Mouse (Mus musculus) heart, embryonic 12.5 days (tissue): ENCODE results near the gene Cck. TPM values are rescaled to one million over a fixed set of nuclear protein-coding genes. Genes with fewer than 3 reads are reported as not detected.

Experiments used
- ATAC-seq: fragments of 200-750 bp; cut with Nextera tagmentation; 2 replicates; pipeline ENCODE4 v1.8.0; 2017; ENCODE audit warnings: moderate TSS enrichment, moderate library complexity; ENCODE audit not compliant: insufficient number of reproducible peaks, low FRiP score
- H3K27ac ChIP-seq: fragments of 300-500 bp; sonication (generic); 2 replicates; pipeline ENCODE4 v1.5.1; 2016; ENCODE audit warnings: mild to moderate bottlenecking, moderate library complexity; ENCODE audit not compliant: poor library complexity, severe bottlenecking
- H3K27me3 ChIP-seq: fragments of 300-500 bp; sonication (generic); replicated peaks from 2 replicates; pipeline ENCODE4 v1.6.1; 2016; ENCODE audit warnings: mild to moderate bottlenecking, moderate library complexity
- H3K36me3 ChIP-seq: fragments of 300-500 bp; sonication (generic); 2 replicates; pipeline ENCODE4 v1.6.1; 2016; ENCODE audit warnings: mild to moderate bottlenecking, moderate library complexity
- H3K4me1 ChIP-seq: fragments of 300-500 bp; sonication (generic); replicated peaks from 2 replicates; pipeline ENCODE4 v1.6.1; 2016; ENCODE audit warnings: mild to moderate bottlenecking
- H3K4me2 ChIP-seq: fragments of 300-500 bp; sonication (generic); 2 replicates; pipeline ENCODE4 v1.6.1; 2016; ENCODE audit warnings: mild to moderate bottlenecking, moderate library complexity
- H3K4me3 ChIP-seq: fragments of 300-500 bp; sonication (generic); 2 replicates; pipeline ENCODE4 v1.5.1; 2016; ENCODE audit warnings: mild to moderate bottlenecking
- H3K9ac ChIP-seq: fragments of 300-500 bp; sonication (generic); 2 replicates; pipeline ENCODE4 v1.6.1; 2016; ENCODE audit warnings: mild to moderate bottlenecking, moderate library complexity
- H3K9me3 ChIP-seq: fragments of 300-500 bp; sonication (generic); replicated peaks from 2 replicates; pipeline ENCODE4 v1.6.1; 2016; ENCODE audit warnings: mild to moderate bottlenecking, moderate library complexity
- WGBS: fragments of 180-500 bp; shearing (Covaris S2); methylation state at CpG from one replicate; pipeline ENCODE4 v1.1.7; 2016; 5-methylcytosine and 5-hydroxymethylcytosine counted together
- polyA plus RNA-seq: library from polyadenylated mRNA; unstranded; fragments of >200 nt; fragmentation: Nextera tagmentation; extraction: Ambion mirVana; gene quantifications from 2 replicates; pipeline ENCODE4 v1.2.1, GENCODE M21; 2016

Cck gene
- polyA plus RNA-seq, result 0.58 and 1.1 TPM in 2 replicates

DNA sequence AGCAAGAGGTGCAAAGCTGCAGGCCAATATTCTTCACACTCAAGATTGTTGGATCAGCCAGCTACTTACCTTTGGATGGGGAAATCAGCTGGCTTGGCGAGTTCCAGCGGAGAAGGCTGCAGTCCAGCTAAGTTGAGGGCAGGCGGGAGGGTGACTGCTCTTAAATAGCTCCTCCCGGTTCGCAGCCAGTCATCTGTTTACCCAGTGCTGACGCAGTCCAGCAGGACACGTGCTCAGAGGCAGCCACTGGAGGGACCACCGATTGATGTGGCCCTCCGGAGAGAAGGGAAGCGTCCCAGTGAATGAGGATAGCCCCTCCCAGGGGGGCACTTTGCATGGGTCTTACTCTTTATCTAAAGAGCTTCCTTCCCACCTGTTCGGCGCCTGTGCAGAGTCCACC lies at the start of gene Cck:
Gene Cck (minus strand): TSS at position 166 of the 400 bp plus-strand sequence.
- H3K4me3 ChIP-seq, result peak within 1 kb of the TSS; percentile 35
- H3K9me3 ChIP-seq, result no peaks in the 10 kb centered on the region
- peak within 1 kb of the TSS; percentile 70 for H3K4me2 ChIP-seq
- peak within 1 kb of the TSS; percentile 5 for H3K9ac ChIP-seq
- peaks cover 79% of the 10 kb centered on the region for H3K27me3 ChIP-seq
- 2% methylated on average over 12 of the region's 12 CpGs for WGBS
- H3K36me3 ChIP-seq, result no peaks in the 10 kb centered on the region
- H3K27ac ChIP-seq, result no peak within 1 kb of the TSS
- peak; percentile 33 for ATAC-seq
- H3K4me1 ChIP-seq, result peaks cover 18% of the 10 kb centered on the region

- no peak for ATAC-seq
- no peaks in the 10 kb centered on the region for H3K36me3 ChIP-seq
- H3K27me3 ChIP-seq, result no peaks in the 10 kb centered on the region
- H3K27ac ChIP-seq, result no peak overlapping the region
- H3K9ac ChIP-seq, result no peak overlapping the region
- H3K4me2 ChIP-seq, result no peak overlapping the region
- H3K4me1 ChIP-seq, result no peaks in the 10 kb centered on the region
- H3K9me3 ChIP-seq, result peaks cover 6% of the 10 kb centered on the region
- no peak overlapping the region for H3K4me3 ChIP-seq
Observed at GRCm38 (mm10) chr9:121541530-121541929, 46.0 kb upstream of the Cck start.

- 86% methylated on average over 9 of the region's 9 CpGs for WGBS
- Histone ChIP-seq H3K4me2 (no peak overlapping the region), H3K9me3 (peaks cover 15% of the 10 kb centered on the region), H3K4me3 (no peak overlapping the region), H3K36me3 (no peaks in the 10 kb centered on the region), H3K27ac (no peak overlapping the region), H3K9ac (no peak overlapping the region), H3K27me3 (no peaks in the 10 kb centered on the region), H3K4me1 (no peaks in the 10 kb centered on the region)
- no peak for ATAC-seq
Observed at GRCm38 (mm10) chr9:121532626-121533025, 37.1 kb upstream of the Cck start.

DNA sequence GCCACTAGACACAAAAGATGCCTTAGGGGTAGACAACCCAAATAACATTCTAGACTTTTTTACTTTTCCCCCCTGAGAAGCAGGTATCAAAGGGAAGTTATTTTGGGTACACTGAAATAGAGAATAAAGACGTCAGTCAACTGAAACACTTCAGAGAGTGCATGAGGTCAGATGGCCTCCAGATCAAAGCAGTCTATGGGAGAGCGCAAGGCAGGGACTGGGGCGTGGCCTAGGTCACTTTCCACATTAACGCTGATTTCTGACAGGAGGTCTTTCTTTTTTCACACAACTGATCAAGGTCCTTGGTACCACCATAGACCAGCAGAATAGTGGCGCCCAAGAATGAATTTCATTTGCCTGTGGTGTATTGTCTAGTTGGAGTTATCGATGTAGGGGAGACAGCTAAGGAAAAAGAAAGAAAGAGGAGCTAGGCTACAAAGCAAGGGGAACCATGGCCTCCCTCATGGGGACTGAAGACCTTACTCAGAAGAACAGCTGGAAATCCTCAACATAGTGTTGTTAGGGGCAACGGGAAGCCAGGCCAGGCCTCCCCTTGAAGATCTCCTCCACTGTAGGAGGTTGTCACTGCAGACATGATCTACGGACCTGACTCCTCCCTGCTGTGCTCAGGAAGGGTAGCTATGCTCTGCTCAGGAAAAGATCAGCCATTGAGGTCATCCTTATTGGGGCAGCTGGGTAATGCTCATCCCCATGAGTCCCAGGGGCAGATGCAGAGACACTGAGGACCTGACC lies 33.3 kb upstream of the Cck start:
- Histone ChIP-seq H3K36me3 (no peaks in the 10 kb centered on the region), H3K4me3 (no peak overlapping the region), H3K4me2 (no peak overlapping the region), H3K9ac (no peak overlapping the region), H3K4me1 (no peaks in the 10 kb centered on the region), H3K9me3 (peaks cover 20% of the 10 kb centered on the region), H3K27ac (no peak overlapping the region), H3K27me3 (no peaks in the 10 kb centered on the region)
- 56% methylated on average over 8 of the region's 8 CpGs for WGBS
- ATAC-seq, result no peak

- Histone ChIP-seq H3K27ac (no peak overlapping the region), H3K27me3 (no peaks in the 10 kb centered on the region), H3K4me3 (no peak overlapping the region), H3K36me3 (no peaks in the 10 kb centered on the region), H3K9me3 (peaks cover 20% of the 10 kb centered on the region), H3K4me1 (no peaks in the 10 kb centered on the region), H3K9ac (no peak overlapping the region), H3K4me2 (no peak overlapping the region)
- ATAC-seq, result no peak
- 75% methylated on average over 6 of the region's 6 CpGs for WGBS
Observed at GRCm38 (mm10) chr9:121526171-121526570, 30.7 kb upstream of the Cck start.

- 63% methylated on average over 5 of the region's 5 CpGs for WGBS
- no peak for ATAC-seq
- no peaks in the 10 kb centered on the region for H3K4me1 ChIP-seq
- H3K36me3 ChIP-seq, result no peaks in the 10 kb centered on the region
- no peak overlapping the region for H3K4me3 ChIP-seq
- no peaks in the 10 kb centered on the region for H3K9me3 ChIP-seq
- H3K27ac ChIP-seq, result no peak overlapping the region
- H3K27me3 ChIP-seq, result peaks cover 6% of the 10 kb centered on the region
- no peak overlapping the region for H3K4me2 ChIP-seq
- H3K9ac ChIP-seq, result no peak overlapping the region
Observed at GRCm38 (mm10) chr9:121520047-121520446, 24.6 kb upstream of the Cck start.

DNA sequence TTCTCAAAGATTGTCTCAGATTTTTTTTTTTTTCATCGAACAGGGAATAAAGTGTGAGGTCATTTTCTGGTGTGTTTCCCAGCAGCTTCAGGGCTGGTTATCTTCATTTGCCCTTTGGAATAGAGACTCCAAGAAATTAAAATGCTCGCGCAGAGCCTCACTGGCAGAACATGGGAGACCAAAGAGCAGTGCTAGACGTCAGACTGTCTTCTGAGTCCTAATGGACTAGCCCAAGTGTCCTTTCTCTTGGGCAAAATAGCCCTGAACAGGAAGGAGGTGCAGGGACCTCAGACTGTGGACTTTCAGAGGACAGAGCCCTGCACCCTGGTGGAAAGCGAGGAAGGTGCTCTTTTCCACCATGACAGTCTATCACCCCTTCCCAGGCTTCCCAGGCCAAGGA lies 19.0 kb upstream of the Cck start:
- no peaks in the 10 kb centered on the region for H3K4me1 ChIP-seq

GRCm38 (mm10) chr9:121511911-121512310 lies 16.4 kb upstream of the Cck start:
- 75% methylated on average over 4 of the region's 4 CpGs for WGBS
- Histone ChIP-seq H3K4me2 (no peak overlapping the region), H3K36me3 (no peaks in the 10 kb centered on the region), H3K4me1 (no peaks in the 10 kb centered on the region), H3K4me3 (no peak overlapping the region), H3K9ac (no peak overlapping the region), H3K27ac (no peak overlapping the region), H3K27me3 (peaks cover 7% of the 10 kb centered on the region), H3K9me3 (no peaks in the 10 kb centered on the region)
- ATAC-seq, result no peak

More for the DNA sequence above, 19.0 kb upstream of the Cck start:
- ATAC-seq, result no peak
- WGBS, result 75% methylated on average over 5 of the region's 5 CpGs
- Histone ChIP-seq H3K36me3 (no peaks in the 10 kb centered on the region), H3K4me2 (no peak overlapping the region), H3K4me3 (no peak overlapping the region), H3K27me3 (peaks cover 6% of the 10 kb centered on the region), H3K27ac (no peak overlapping the region), H3K9ac (no peak overlapping the region), H3K9me3 (no peaks in the 10 kb centered on the region)

DNA sequence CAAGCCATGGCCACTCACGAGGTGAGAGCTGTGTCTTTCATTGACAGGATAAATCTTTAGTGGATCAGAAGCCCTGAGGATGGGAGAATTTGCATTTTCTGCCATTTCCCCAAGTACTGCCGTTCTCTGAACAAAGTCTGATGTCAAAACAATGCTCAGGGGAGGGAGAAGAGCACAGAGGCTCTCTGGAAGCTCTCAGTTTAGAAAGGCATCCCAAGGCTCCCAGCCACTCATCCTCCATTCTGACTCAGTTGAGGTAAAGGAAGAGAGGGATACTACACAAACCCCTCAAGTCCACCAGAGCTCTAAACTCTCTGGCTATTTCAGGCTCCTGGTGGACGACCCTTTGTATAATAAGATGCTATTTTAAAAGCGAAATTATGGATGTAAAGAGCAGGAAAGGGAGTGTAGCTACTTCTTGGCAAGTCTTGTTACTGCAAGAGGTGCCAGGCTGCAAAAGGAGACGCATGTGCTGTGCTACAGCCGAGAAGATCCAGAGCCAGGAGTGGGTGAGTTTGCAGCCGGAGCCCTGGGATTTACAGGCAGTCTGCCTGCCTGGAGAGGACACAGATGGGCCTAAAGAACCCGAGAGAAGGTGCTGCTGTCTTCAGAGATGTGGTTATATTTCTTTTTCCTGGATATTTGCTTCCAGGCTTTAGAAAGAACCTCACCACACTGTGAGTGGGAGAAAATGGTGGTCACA lies 11.1 kb upstream of the Cck start:
- Histone ChIP-seq H3K4me1 (no peaks in the 10 kb centered on the region), H3K4me3 (no peak overlapping the region), H3K9me3 (no peaks in the 10 kb centered on the region), H3K4me2 (no peak overlapping the region), H3K9ac (no peak overlapping the region), H3K27ac (no peak overlapping the region), H3K36me3 (no peaks in the 10 kb centered on the region), H3K27me3 (peaks cover 18% of the 10 kb centered on the region; the same call in 1 of the 2 replicates)
- ATAC-seq, result no peak
- WGBS, result 61% methylated on average over 8 of the region's 8 CpGs

DNA sequence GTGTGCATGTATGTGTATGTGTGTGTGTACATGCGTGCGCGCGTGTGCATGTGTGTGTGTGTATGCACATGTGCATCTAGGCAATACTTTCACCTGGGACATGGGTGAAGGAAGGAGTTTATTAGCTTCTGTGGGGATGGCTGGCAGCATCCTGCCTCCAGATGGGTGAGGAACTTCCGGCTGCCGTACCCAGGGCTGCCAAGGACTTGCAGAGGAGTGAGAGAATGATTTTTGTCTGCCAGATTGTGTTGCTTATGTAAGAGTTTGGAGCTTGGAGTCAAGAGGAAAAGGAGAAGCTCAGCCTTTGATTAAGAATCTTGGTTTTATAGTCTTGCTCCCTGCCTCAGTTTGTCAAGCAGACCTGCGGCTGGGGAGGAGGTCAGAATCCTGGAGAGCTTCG lies 9.9 kb upstream of the Cck start:
- H3K4me1 ChIP-seq, result no peaks in the 10 kb centered on the region
- H3K4me3 ChIP-seq, result no peak overlapping the region
- no peak for ATAC-seq
- H3K27me3 ChIP-seq, result peaks cover 21% of the 10 kb centered on the region; the same call in 1 of the 2 replicates
- H3K9me3 ChIP-seq, result no peaks in the 10 kb centered on the region
- H3K36me3 ChIP-seq, result no peaks in the 10 kb centered on the region
- 83% methylated on average over 8 of the region's 8 CpGs for WGBS
- no peak overlapping the region for H3K4me2 ChIP-seq
- no peak overlapping the region for H3K27ac ChIP-seq
- H3K9ac ChIP-seq, result no peak overlapping the region

GRCm38 (mm10) chr9:121496102-121496501 lies 608 bp upstream of the Cck start:
- no peak overlapping the region for H3K27ac ChIP-seq
- 29% methylated on average over 10 of the region's 10 CpGs for WGBS
- no peak overlapping the region for H3K4me3 ChIP-seq
- 0 out of 2 replicates have a peak overlapping the region, but pooled peaks have one; percentile 52 for H3K4me2 ChIP-seq
- H3K9ac ChIP-seq, result no peak overlapping the region
- H3K4me1 ChIP-seq, result peaks cover 18% of the 10 kb centered on the region
- H3K27me3 ChIP-seq, result peaks cover 77% of the 10 kb centered on the region
- H3K36me3 ChIP-seq, result no peaks in the 10 kb centered on the region
- no peak for ATAC-seq
- H3K9me3 ChIP-seq, result no peaks in the 10 kb centered on the region
